Mouse (Mus musculus): ENCODE measurements around the gene Tmem268.

- TF ChIP-seq CTCF (conservative IDR thresholded peaks at IDR 0.05; ENCODE audit: low read length) = no peak
- no peak for TF ChIP-seq POU5F1 (IDR thresholded peaks at IDR 0.05; ENCODE audit: borderline replicate concordance, low read length)
- no peak for TF ChIP-seq NANOG (IDR thresholded peaks at IDR 0.05; ENCODE audit: borderline replicate concordance, low read length)
These were observed 67.0 kb downstream of the Tmem268 start for GRCm38 (mm10) chr4:63625563-63626080.
